Mouse (Mus musculus) MEL (cell line): Measurements from ENCODE around the gene Srarp.

Source experiments
- CTCF ChIP-seq, 3 experiments: IDR thresholded peaks in 2 of 3; conservative IDR thresholded peaks in 1 of 3; 2 replicates each; pipeline ENCODE4 v1.5.1; 2011 to 2012; ENCODE audit warnings: low read length in 3 of 3, low read depth in 2 of 3, mild to moderate bottlenecking in 2 of 3, improper control_type of control experiment in 1 of 3, inconsistent platforms in 1 of 3, mixed read lengths in 1 of 3, moderate library complexity in 1 of 3; ENCODE audit not compliant: control insufficient read depth in 1 of 3, insufficient read depth in 1 of 3, poor library complexity in 1 of 3, severe bottlenecking in 1 of 3
- E2F4 ChIP-seq: IDR thresholded peaks from 2 replicates; pipeline ENCODE4 v1.6.1; 2011; ENCODE audit warnings: low read depth, low read length, improper control_type of control experiment, borderline replicate concordance
- MYC ChIP-seq: IDR thresholded peaks from 2 replicates; pipeline ENCODE4 v1.6.1; 2011; ENCODE audit warnings: low read depth, mild to moderate bottlenecking, low read length, improper control_type of control experiment, moderate library complexity
- ZC3H11A ChIP-seq: IDR thresholded peaks from 2 replicates; pipeline ENCODE4 v1.6.1; 2012; ENCODE audit warnings: low read depth, mild to moderate bottlenecking, inconsistent platforms, low read length, improper control_type of control experiment
- ZKSCAN1 ChIP-seq: IDR thresholded peaks from 2 replicates; pipeline ENCODE4 v1.6.1; 2012; ENCODE audit warnings: low read depth, mild to moderate bottlenecking, inconsistent platforms, low read length, improper control_type of control experiment, moderate library complexity

DNA sequence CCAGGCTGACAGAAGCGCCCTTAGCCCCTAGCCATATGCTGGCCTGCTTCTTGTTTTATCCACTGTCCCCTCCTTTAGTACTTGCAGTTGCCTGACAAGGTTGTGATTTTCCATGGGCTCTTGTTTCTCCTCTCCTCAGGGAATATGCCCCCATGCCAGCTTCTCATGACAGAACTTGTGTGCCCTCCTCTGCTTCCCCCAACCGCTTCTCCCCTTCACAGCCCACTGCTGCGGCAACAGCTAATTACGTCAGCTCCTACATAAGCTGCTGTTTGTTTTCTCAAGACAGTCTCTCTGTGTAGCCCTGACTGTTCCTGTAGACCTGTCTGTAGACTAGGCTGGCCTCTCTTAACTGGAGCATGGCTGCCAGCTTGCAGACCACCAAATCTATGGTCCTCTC lies 19.6 kb upstream of the Srarp start:
- TF ChIP-seq CTCF (IDR thresholded peaks at IDR 0.05 in 2 of 3, conservative IDR thresholded peaks at IDR 0.05 in 1 of 3; ENCODE audit: control insufficient read depth in 1 of 3, insufficient read depth in 1 of 3, low read depth in 2 of 3, low read length in 3 of 3, poor library complexity in 1 of 3, severe bottlenecking in 1 of 3) (no peak), ZC3H11A (no peak), ZKSCAN1 (no peak), MYC (no peak), E2F4 (no peak)
